Mouse (Mus musculus) cerebellum, adult 9-11 months (tissue): ENCODE results near the gene Wwox.
A peak's percentile ranks its signal among the peaks of the same experiment; 100 is the strongest.

Source experiments
- DNase-seq: peaks from one replicate; pipeline ENCODE4 v3.0.0; 2022

The Wwox gene

DNA sequence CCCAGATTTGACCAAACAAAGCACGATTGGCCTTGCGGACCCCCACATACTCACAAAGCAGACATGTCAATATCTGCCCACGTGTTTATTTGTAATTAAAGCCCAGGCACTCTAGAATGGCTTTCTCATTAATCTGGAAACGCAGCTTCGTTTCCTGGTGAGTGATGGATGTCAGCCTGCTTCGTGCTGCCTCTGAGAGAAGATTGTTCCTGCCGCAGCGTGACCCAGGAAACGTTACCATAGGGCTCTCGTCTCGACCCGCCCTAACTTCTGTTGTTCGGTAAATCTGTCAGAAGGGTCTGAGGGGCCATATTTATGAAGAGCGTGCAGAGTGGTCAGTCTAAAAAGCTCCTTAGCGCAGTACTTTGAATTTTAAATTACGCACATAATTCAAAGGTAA lies 164.9 kb downstream of the Wwox start:
- no peak for DNase-seq

DNA sequence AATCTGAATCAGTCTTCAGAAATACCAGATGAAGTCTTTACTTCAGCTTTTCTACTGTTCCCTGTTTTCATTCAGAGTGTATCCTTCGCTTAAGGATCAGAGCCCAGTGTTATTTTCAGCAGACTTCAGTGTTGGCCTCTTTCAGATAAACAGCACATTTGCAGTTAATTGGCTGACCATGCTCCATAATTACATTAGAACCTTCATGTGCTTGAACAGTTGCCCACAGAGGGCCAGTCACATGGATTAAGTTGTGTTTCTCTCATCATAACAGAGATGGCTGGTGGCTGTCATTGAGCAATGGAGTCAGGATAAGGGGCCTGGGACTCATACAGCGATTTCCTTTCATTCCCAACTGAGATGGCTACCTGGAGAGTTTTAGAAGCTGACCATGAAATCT lies 166.2 kb downstream of the Wwox start:
- no peak for DNase-seq

DNA sequence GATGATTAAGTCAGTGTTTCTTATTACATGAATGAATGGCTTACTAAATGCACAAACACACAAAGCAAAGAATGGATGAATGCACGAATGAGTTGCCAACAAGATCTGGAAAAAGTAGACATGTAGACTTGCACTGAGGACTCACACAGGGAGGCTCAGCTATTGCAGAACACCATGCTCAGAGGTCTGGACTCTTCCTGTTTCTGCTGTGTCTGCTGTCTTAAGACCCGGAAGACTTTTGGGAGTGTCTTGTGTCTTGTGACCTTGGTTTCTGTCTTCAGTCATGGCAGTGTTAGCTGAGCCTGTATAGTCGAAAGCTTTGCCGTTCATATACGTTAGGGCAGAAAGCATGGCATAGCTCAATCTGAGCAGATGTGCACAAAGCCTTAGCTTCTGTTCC lies 169.9 kb downstream of the Wwox start:
- DNase-seq: no peak

DNA sequence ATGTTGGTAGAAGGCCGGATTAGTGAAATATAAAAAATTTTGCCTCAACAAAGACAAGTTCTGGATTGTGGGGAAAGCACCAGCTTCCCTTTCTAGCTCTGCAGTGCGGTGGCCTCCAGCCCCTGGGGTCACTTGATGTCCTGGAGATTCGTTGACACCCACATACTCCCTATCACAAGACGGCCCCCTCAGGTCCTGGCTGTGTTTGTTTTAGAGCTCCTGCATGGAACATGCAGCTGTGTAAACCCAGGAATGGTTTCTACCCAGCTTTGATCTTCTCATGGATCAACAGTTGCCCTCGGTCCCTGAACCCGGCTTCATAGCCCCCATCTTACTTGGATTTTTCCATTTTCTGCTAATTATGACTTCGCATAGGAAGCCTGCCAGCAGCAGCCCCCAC lies 171.6 kb downstream of the Wwox start:
- DNase-seq: no peak

DNA sequence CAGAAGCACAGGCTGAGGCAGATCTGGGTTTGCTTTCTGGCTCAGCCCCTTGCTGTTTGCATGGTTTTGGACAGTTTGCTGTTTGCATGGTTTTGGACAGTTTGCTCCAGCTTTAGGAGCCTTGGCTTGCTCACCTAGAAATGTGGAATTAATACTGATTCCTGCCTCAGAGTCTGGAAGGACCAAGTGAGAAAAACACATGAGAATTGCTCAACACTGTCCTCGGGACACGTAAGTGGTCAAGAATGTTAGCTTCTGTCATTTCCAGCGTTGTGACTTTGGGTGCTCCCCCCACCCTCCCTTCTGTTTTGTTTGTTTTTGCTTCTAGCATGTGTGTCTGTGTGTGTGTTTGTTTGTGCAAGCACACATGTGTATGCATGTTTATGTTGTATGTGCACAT lies 172.6 kb downstream of the Wwox start:
- no peak for DNase-seq

DNA sequence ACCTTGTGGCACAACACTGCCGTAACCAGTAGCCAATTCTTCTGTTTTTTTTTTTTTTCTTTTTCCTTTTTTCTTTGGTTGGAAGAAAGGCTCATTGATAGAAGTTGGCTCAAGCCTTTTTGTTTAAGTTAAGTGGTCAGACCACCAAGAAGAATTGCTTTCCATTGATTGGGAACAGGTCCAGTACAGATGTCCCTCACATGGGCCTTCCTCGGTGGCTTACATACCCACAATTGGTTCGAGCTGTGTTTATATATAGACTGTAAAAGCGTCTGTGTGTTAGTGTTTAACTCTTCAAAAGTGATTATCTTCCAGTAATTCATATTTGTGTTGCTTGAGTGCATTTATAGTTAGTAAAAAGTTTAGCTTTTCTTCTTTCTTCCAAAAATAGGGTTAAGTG lies 176.0 kb downstream of the Wwox start:
- DNase-seq: no peak

DNA sequence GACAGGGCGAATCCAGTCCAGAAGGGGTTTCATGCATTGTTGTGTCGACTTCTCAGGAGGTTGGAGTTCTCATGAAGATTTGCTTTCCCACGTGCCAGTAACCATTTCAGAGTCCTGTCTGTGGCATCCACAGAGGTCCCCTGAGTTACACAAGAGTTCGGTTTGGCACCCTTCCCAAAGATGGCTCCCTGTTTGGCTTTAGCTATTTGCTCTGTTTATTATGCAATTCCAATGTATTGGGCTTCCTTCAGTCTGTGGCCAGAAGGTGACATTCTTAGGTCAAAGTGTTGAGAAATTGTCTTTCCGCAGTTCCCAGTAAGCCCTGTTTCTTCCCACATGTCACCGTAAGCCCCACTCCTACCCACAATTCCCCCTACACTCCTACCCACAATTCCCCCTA lies 176.5 kb downstream of the Wwox start:
- no peak for DNase-seq

DNA sequence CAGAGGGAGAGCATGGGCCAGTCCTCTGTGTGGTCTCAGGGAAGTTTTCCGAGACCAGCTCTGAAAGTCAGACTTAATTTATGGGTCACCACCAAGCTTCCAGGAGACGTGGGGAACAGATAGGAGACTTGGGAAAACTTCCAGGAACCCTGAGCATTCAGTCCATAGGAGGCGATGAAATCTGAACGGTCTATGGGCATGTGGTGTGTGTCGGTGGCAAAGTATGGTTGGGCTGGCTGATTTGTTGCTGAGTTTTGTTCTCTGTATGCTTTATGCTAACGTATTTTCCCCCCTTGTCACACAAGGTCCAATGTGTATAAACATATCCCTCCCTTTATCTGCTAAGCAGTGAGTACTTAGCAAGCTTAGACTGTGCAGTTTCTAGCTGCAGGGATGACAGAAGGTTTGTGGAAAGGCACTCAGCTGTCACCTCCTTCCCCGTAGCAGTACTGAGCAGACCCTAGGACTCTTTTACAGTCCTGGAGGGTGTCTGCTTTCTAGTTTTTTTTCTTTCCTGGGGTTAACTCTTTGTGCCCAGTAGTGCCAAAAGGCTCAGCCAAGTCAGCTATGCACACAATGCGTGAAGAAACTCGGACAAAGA lies 179.6 kb downstream of the Wwox start:
- no peak for DNase-seq

DNA sequence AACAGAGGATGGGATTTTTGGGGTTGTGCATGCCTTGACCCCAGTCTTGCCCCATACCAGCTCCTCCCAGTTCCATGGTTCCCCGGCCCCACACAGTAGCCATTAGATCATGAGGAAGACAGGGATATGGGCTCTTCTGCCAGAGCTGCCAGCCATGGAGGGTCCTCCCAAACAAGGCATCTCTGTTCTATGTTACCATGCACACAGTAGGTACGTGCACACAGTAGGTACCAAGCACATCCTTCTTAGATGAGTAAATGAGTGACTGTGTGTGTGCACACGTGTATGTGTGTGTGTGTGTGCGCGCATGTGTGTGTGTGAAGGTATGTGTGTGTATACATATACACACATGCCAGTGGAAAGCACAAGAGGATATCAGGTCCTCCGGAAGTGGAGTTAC lies 185.9 kb downstream of the Wwox start:
- no peak for DNase-seq

DNA sequence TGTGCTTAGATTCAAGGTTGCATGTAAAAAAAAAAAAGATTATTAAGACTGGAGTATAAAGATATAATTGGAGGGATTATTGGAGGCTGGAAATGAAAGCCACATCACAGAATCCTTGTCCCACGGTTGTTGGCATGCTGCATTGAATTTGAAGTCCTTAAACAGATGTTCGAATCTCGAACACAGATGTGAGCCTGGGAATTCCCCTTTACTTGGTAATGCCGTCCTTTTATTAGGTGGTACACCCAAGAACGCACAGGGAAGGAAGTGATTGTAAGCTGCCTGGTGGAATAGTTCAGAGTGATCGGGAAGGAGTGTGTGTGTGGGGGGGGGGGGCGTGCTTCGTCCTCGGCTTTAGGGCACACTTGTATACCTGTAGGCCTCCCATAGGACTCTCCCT lies 187.4 kb downstream of the Wwox start:
- DNase-seq: no peak

DNA sequence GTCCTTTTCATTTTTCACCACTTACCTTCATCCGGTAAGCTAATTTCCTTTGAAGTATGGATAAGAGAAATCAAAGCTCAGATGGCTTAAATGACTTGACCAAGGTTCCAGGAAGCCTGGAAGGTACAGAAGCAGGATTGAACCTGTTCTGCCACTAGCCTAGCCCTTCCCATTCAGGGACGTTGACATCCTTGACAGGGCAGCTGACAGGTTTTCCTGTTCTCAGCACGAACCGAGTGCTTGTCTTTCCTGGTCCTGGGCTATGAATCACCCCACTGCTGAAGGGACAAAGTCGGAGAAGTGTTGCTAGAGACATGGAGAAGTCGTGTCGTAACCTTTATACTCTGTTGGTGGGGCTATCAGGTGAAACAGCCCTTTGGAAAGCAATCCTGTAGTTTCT lies 190.3 kb downstream of the Wwox start:
- DNase-seq: no peak

DNA sequence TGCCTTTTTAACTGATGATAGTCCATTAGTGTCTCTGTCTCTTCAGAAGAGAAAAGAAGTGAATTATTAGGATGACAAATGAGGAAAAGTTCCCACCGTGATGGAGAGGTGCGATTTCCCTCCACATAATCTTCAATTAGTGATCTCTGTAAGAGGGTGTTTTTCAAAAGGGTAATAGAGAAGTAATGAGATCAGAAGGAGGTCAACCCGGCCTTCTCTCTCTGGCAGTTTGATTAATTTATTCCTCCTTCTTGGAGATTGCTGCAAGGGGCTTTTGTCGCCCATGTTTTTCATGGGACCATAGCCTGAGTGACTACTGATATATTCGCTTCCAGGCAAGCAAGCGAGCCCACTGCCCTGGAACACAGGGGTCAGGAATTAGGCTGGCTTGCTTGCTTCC lies 191.6 kb downstream of the Wwox start:
- no peak for DNase-seq

DNA sequence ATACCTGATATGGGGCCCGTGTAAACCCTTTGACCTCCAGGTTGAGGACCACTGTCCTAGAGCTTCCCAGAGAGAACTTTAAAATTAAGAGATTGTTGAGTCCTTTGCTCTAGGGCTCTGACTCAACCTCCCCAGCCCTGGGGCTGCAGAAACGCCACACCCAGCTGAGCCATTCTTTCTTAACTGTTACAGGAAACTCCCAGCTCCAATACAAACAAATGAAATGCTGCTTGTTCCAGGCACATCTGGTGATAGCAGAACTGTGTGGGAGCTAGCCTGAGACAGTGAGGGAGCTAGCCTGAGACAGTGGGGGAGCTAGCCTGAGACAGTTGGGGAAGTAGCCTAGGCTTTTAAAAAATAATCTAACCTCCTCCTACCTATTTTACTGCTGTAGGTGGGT lies 194.7 kb downstream of the Wwox start:
- no peak for DNase-seq

DNA sequence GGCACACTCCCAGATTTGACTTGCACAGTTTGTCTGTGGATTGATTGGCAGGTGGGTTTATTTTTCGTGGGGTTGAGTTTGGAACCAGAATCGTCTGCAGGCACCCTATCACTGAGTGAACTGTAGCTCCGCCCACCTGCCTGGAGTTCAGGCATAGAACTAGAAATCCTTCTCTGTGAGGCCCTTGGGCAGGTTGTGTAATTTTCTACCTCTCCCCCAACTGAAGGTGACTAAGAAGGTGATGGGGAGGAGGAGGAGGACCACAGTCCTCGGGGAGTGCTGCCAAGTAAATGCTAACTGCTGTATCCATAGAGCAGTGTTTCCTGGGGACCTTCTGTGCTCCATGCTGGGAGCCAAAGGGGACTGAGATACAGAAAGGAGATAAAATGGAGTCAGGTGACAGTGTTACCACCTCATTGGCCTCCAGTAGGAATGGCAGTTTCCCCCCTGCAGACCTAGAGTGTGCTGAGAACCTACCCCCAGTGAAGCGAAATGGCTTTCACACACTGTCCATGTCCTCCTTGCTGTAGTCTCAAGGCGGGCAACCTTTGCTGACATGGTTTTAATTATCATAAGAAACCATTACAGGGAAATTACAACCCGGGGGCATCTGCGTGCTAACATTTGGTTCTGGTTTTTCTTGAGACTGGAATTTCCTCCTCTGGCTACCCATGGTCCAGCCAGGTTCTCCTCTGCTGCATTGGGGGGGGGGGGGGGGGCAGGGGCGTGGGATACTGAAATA lies 195.4 kb downstream of the Wwox start:
- DNase-seq: no peak

DNA sequence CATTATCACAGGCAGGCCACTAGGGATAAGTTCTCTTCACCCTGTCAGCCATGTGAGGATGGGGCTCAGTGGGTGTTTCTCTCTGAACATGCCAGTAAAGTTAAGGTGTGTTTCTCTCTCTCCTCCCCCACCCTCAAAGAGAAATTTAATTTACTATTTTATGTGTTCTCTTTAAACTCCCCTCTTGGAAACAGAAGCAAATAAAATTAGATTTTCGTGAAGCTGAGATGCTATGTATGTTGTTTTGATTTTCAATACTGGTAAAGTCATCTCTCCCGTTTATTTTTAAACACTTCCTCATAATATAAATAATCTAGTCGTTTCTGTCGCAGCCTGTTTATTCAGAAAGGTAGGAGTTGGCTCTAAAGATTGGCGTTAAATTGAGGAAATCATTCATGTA lies 196.9 kb downstream of the Wwox start:
- DNase-seq: no peak

DNA sequence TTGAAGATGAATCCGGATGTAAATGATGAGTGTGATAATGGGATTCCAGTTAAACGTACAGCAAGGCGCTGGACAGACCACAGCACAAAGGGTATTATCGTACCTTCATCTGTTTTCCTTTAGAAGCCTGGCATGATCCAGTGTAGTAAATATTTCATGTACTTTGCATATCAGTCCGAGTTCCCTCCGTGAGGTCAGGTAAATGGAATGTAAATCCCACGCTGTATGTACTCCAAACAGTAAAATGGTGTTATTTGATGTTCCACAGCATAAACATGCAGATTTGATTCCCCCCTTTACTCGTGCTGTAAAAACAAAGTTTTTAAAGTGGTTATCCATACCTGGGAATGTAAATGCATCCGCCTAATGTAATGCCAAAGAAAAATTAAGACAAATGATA lies 202.4 kb downstream of the Wwox start:
- DNase-seq: no peak

DNA sequence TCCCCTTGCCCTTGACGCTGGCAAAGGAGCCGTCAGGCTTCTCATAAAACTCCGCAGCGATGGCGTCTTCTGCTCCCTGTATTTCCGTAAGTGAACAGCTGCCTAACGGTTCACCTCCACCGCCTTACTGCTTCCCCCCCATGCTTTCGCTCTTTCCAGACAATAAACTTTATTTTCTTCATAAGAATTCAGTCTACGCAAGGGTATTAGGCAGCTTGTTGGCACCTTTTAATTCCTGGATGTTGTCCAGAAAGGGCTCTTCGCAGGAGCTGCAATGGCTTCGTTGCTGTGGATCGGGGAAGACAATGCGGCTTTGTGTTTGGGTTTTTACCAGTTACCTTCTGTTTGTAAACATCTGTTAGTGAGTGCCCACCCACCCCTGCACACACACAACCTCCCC lies 211.3 kb downstream of the Wwox start:
- peak; percentile 52 for DNase-seq

DNA sequence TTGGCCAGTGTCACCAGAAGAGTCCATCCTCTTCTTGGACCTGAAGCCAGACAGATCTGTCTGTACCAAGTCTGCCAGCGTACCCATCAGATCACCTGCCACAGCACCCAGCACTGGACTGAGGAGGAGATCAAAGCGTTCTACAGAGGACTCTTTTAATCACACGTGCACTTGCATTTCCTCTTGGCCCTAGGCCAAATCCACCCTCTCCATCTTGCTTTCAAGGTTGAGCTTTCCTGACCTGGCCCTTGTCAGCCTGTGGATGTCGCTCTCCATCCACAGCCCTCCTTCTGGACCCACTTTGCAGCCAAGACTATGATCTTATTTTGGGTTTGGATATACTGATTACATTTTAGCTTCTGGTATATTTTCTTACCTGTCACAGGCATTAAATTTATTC lies 218.3 kb downstream of the Wwox start:
- DNase-seq: peak; percentile 86

DNA sequence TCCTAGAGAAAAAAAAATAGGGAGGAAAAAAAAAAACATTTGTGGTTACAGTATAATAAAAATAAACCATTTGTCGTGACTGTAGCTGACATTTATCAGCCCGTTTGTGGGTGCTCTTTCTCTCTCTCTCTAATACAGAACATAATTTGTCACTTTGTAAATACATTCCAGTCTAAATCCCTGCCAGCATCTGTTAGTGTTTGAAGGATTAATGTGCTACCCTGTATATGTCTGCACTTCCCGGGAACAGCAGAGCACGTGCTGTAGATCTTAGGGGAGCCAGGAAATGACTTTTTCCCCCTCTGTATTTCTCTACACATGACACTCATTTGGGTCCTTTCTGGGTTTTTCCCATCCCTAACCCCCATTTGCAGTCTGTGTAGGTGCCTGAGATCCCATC lies 219.0 kb downstream of the Wwox start:
- DNase-seq: no peak

DNA sequence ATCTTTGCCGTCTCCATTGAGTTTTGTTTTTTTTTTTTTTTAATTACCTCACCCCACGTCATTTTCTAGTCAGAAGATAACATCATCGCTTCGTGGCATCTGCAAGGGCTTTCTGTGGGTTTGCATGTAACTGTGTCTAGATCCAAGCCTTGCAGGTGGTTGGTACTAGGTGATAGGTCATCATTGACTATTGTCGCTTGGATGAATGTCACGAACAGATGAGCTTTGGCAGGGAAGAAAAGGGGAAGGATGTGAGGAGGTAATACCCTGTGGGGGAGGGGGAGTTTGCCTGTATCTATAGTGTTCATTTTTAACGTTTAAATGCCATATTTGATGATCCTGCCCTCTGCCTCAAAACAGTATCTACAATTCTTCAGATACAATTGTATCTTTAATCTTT lies 223.6 kb downstream of the Wwox start:
- DNase-seq: no peak

DNA sequence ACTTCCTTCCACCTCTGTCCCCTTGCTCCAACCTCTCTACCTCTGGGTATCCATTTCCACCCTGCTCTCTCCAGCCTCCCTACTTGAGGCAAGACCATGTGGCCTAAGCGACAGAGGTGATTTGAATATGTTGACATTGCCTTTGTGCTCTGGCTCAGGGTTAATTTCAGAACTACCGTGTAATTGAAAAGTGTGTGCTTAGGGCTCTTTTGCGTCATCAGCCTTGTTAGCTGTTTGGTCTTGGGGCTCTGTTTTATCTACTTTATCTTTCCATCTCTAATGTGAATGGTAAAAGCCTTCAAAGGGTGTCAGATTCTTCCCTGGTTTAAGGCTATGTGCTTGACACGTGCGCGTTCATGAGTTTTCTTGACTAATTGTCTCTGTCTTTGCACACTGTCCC lies 226.1 kb downstream of the Wwox start:
- no peak for DNase-seq

DNA sequence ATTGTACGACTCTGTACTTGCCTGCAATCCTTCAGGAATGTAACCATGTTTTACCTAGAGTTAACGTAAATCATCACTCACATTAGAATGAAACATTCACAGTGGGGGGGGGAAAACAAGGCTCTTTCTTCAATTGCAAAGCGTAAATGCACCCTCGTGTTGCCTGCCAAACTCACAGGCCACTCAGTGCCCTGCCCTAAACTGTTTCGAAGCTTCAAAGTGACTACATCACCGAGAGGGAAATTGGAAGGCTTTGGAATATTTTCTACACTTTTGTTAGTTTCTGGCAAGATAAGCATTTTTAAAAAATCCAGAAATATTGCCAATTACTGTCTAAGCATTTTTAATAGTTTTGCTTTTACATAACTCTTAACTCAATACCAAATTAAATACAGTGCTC lies 231.3 kb downstream of the Wwox start:
- DNase-seq: no peak

DNA sequence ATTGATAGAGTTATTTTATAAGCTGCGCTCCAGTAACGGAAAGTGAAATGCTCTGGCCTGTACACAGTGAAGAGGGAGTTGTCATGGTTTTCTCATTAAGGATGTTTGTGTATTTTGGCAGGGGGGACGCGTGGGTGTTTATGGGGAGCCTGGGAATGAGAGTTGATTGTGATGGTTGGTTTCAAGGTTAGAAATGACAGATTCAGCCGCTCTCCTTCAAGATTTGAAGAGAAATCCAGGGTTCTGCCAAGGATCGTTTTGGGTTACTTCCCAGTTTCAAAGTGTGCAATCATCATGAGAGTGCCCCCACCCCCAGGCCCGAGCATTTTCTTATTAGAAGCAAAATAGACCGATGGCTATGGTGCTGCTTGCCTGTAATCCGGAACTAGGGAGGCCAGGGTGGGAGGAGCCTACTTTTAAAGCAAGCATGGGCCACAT lies 231.8 kb downstream of the Wwox start:
- DNase-seq: no peak

DNA sequence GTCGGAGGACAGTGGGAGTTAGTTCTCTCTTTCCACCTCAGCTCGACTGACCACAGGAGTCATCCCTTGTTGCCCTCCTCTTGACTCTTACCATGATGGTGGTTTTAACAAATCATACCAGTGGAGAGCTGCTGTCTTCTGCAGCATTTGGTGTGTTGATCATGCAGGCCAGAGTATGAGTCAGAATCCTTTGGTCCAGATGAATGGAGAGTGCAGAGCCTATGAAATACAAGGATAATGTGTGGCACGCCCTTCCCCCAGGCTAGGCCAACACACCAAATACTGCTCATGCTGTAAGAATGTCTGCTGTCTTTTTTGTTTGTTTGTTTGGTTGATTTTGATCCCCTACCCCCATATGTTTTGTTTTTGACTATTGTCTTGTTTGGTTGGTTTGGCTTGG lies 234.0 kb downstream of the Wwox start:
- DNase-seq: no peak

DNA sequence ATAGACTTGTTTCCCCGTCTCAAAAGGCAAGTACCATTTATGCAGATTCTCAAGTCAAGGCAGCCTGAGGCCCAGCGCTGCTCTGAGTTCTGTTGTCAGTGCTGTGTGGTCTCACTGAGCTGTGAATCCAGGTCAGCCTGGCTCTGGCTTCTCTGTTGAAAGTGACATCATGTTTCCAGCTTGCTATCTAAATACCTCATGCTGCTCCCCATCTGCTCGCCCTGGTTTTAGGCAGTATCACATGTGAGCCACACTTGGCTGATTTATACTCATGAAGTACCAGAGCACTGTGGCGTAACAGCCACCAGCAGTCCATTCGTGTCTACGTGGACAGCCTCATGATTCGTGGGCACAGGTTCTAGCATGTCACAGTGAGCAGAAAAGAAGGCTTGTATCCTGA lies 235.7 kb downstream of the Wwox start:
- DNase-seq: peak; percentile 97
